Mouse (Mus musculus): ENCODE data around the gene Ccl24. TPM values are rescaled to one million over a fixed set of nuclear protein-coding genes. Genes with fewer than 3 reads are reported as not detected.

Gene Ccl24
- polyA plus RNA-seq, 1 experiment from 2014 or later: 7.3 TPM

DNA sequence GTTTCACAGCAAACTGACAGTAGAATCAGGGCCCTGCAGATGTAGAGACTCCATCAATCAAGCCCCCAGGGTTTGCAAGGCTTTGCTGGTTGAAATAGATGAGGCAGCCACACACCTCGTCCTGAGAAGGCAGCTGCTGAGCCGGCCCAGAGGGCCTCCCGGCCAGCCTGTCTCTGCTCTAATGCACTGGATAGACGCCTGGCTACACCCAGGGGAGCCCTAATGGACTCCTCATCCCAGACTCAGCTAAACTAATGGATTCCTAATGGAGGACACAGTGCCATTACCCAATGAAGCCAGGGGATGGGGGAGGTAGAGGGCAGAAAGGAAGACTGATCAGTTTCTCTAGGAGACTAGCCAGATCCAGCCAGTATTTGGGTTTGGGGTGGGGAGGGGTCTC lies 15.8 kb downstream of the Ccl24 start:
- no peak for ATAC-seq (replicated peaks; ENCODE audit: extremely low read depth, insufficient read depth, low FRiP score)
- H3K9ac ChIP-seq (ENCODE audit: low read length): no peak overlapping the region
- no peaks in the 10 kb centered on the region for H3K27me3 ChIP-seq (ENCODE audit: control insufficient read depth, insufficient read depth, low read length)
- no peak overlapping the region for H3K4me3 ChIP-seq (ENCODE audit: low read length)
- H3K36me3 ChIP-seq (ENCODE audit: control insufficient read depth, insufficient read depth): no peaks in the 10 kb centered on the region
- H3K27ac ChIP-seq (ENCODE audit: low read length): no peak overlapping the region
- H3K9me3 ChIP-seq (replicated peaks; ENCODE audit: control insufficient read depth, low read length): no peaks in the 10 kb centered on the region
- 0 out of 2 replicates have a peak, but pooled peaks cover 2% of the 10 kb centered on the region for H3K4me1 ChIP-seq (ENCODE audit: control insufficient read depth, insufficient read depth, low read length)
- WGBS: 23% methylated on average over 4 of the region's 4 CpGs
- no peak overlapping the region for H3K4me2 ChIP-seq (ENCODE audit: low read depth, low read length)

DNA sequence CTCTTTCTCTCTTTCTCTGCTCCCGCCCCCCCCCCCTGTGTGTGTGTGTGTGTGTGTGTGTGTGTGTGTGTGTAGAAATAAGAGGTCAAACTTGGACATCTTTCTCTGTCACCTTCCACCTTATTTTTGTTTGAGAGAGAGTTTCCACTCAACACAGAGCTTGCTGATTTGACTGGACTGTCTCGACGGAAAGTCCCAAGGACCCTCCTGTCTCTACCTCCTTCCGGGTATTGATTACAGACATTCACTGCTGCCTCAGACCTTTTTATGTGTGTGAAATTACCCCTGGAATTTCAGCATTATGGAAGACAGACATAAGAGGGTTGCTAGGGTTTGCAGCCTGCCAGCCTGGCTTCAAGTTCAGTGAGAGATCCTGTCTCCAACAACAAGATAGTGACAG lies 16.6 kb downstream of the Ccl24 start:
- no peak overlapping the region for H3K4me2 ChIP-seq (ENCODE audit: low read depth, low read length)
- no peaks in the 10 kb centered on the region for H3K36me3 ChIP-seq (ENCODE audit: control insufficient read depth, insufficient read depth)
- 0 out of 2 replicates have a peak, but pooled peaks cover 2% of the 10 kb centered on the region for H3K4me1 ChIP-seq (ENCODE audit: control insufficient read depth, insufficient read depth, low read length)
- no peak overlapping the region for H3K27ac ChIP-seq (ENCODE audit: low read length)
- H3K4me3 ChIP-seq (ENCODE audit: low read length): no peak overlapping the region
- 71% methylated on average over 3 of the region's 4 CpGs for WGBS
- ATAC-seq (replicated peaks; ENCODE audit: extremely low read depth, insufficient read depth, low FRiP score): no peak
- no peaks in the 10 kb centered on the region for H3K9me3 ChIP-seq (replicated peaks; ENCODE audit: control insufficient read depth, low read length)
- no peak overlapping the region for H3K9ac ChIP-seq (ENCODE audit: low read length)
- no peaks in the 10 kb centered on the region for H3K27me3 ChIP-seq (ENCODE audit: control insufficient read depth, insufficient read depth, low read length)

DNA sequence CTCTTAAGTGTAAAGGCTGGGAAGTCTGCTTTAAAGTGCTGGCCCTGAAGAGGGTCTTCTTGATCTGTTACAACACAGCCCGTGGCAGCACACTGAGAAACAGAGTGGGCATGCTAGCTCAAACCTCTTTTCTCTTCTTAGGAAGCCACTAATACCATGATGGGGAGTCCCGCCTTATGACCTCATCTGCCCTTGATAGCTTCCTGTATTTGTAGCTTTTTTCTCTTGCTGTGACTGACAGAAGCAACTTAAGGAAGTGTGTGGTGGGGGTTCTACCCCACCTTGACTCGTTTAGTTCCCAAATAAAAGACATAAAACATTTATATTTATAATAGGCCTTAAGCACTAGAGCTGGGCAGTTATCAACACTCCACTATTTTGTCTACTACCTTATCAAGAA lies 21.3 kb downstream of the Ccl24 start:
- Histone ChIP-seq H3K36me3 (ENCODE audit: control insufficient read depth, insufficient read depth) (no peaks in the 10 kb centered on the region), H3K4me3 (ENCODE audit: low read length) (no peak overlapping the region), H3K9ac (ENCODE audit: low read length) (no peak overlapping the region), H3K27me3 (ENCODE audit: control insufficient read depth, insufficient read depth, low read length) (no peaks in the 10 kb centered on the region), H3K9me3 (replicated peaks; ENCODE audit: control insufficient read depth, low read length) (no peaks in the 10 kb centered on the region), H3K4me1 (ENCODE audit: control insufficient read depth, insufficient read depth, low read length) (no peaks in the 10 kb centered on the region), H3K4me2 (ENCODE audit: low read depth, low read length) (no peak overlapping the region), H3K27ac (ENCODE audit: low read length) (no peak overlapping the region)
- ATAC-seq (replicated peaks; ENCODE audit: extremely low read depth, insufficient read depth, low FRiP score): no peak
- WGBS: 58% methylated on average over 3 of the region's 3 CpGs

DNA sequence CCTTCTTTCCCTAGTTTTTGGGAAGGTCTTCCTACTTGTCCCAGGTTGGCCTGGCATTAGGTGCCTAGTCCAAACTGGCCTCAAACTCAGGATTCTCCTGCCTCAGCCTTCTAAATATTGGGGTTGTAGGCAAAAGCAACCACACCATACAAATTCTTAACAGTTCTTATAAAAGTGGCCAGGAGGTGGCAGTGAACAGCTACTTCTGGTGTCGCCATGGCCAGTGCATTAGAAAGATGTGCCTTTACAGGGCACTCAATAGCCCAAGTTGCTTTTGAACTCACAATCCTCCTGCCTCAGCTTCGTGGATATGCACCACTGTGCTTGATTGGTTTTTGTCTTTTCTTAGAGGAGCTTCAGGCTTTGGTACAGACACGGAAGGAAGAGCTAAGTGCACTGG lies 21.9 kb downstream of the Ccl24 start:
- no peak overlapping the region for H3K9ac ChIP-seq (ENCODE audit: low read length)
- H3K27me3 ChIP-seq (ENCODE audit: control insufficient read depth, insufficient read depth, low read length): no peaks in the 10 kb centered on the region
- H3K4me2 ChIP-seq (ENCODE audit: low read depth, low read length): no peak overlapping the region
- no peak for ATAC-seq (replicated peaks; ENCODE audit: extremely low read depth, insufficient read depth, low FRiP score)
- H3K4me3 ChIP-seq (ENCODE audit: low read length): no peak overlapping the region
- 19% methylated on average over 3 of the region's 3 CpGs for WGBS
- peaks cover 2% of the 10 kb centered on the region; the same call in 1 of the 2 replicates for H3K4me1 ChIP-seq (ENCODE audit: control insufficient read depth, insufficient read depth, low read length)
- no peaks in the 10 kb centered on the region for H3K9me3 ChIP-seq (replicated peaks; ENCODE audit: control insufficient read depth, low read length)
- no peaks in the 10 kb centered on the region for H3K36me3 ChIP-seq (ENCODE audit: control insufficient read depth, insufficient read depth)
- no peak overlapping the region for H3K27ac ChIP-seq (ENCODE audit: low read length)

DNA sequence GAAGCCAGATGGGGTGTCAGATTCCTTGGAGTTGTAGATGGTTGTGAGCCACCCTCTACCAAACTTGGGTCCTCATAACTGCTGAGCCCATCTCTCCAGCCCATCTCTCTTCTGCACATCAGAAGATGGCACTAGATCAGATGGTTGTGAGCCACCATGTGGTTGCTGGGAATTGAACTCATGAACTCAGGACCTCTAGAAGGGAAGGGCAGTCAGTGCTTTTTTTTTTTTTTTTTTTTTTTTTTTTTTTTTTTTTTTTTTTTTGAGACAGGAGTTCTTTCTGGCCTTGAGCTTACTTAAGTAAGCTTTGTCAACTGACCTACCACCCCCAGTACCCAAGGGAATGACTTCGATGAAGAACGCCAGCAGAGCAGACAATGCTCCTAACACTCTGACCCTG lies 24.9 kb downstream of the Ccl24 start:
- Histone ChIP-seq H3K27me3 (ENCODE audit: control insufficient read depth, insufficient read depth, low read length) (no peaks in the 10 kb centered on the region), H3K36me3 (ENCODE audit: control insufficient read depth, insufficient read depth) (no peaks in the 10 kb centered on the region), H3K27ac (ENCODE audit: low read length) (no peak overlapping the region), H3K9me3 (replicated peaks; ENCODE audit: control insufficient read depth, low read length) (no peaks in the 10 kb centered on the region), H3K4me3 (ENCODE audit: low read length) (no peak overlapping the region), H3K4me1 (ENCODE audit: control insufficient read depth, insufficient read depth, low read length) (peaks cover 10% of the 10 kb centered on the region), H3K4me2 (ENCODE audit: low read depth, low read length) (no peak overlapping the region), H3K9ac (ENCODE audit: low read length) (no peak overlapping the region)
- ATAC-seq (replicated peaks; ENCODE audit: extremely low read depth, insufficient read depth, low FRiP score): no peak
- 80% methylated on average over 2 of the region's 2 CpGs for WGBS

DNA sequence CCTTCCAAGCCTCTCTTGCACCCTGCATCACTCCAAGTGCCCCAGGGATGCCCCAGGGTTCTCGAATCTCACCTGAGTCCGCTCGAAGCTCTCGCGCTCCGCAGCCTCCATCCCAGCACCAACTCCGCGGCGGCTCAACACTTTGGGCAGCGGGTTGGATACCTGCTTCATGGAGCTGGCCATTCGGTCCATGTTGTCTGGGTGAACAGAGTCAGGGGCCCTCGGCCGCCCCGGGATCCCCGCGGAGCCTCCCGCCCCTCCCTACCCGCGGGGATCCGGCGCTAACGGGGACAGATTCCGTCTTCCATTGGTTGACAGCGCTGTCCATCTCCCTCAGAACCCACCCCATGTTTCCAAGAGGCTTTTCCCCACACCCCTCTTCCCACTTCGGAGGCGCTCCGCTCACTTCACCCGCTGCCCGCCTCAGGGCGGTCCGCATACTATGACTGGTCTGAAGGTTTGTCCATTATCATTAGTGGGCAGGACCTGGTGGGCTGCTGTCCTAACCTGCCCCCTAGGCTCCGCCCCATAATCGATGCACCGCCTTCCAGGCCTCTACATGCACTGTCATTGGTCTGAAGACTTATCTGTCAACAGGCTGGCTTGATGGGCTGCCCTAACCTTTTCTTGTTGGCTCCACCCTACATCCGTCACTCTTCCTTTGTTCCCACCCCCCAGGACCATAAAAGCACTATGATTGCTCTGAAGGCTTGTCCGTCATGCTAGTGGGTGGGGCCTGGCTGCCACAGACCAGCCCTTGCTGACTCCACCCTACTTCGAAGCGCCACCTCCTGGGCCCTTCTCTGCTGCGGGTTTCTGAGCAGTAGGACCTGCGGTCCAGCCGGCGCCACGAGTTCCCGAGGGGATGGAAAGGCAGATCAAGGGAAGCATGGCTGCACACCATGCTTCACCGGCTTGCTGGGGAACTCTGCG lies 27.7 kb downstream of the Ccl24 start, which contains the start of gene Hip1:
Gene Hip1 (minus strand): TSS at position 256 of the 933 bp plus-strand sequence.
- under 1% methylated on average over 46 of the region's 46 CpGs for WGBS
- H3K9ac ChIP-seq (ENCODE audit: low read length): peak within 1 kb of the TSS; percentile 90
- H3K36me3 ChIP-seq (ENCODE audit: control insufficient read depth, insufficient read depth): no peaks in the 10 kb centered on the region
- peak within 1 kb of the TSS; percentile 75 for H3K27ac ChIP-seq (ENCODE audit: low read length)
- no peaks in the 10 kb centered on the region for H3K27me3 ChIP-seq (ENCODE audit: control insufficient read depth, insufficient read depth, low read length)
- peak within 1 kb of the TSS; percentile 96 for H3K4me3 ChIP-seq (ENCODE audit: low read length)
- H3K4me2 ChIP-seq (ENCODE audit: low read depth, low read length): peak within 1 kb of the TSS; percentile 96
- no peaks in the 10 kb centered on the region for H3K9me3 ChIP-seq (replicated peaks; ENCODE audit: control insufficient read depth, low read length)
- peak; percentile 98 for ATAC-seq (replicated peaks; ENCODE audit: extremely low read depth, insufficient read depth, low FRiP score)
- H3K4me1 ChIP-seq (ENCODE audit: control insufficient read depth, insufficient read depth, low read length): peaks cover 10% of the 10 kb centered on the region

DNA sequence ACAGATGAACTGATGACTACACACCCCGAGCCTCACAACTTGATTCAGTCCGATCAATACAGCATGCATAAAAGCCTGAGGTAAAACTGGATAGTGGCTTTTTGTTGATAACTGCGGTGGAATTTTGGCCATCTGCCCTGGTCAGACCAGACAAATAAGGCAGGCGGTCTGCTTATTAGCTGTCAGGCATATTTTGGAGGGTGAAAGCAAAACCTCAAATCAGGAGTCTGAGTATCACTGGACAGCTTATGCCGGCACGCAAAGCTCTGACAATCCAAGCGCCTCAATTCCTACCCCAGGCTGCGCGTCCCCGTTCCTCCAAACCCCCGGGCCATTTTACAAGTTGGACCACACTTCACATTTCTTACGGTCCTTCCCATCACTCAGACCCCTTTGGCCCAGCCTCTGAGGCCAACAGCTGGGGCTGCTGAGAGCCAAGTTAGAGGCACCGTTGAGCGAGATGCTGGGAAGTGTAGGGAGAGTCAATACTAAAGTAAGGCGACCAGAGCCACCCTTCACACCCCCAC lies 28.8 kb downstream of the Ccl24 start:
- Histone ChIP-seq H3K4me3 (ENCODE audit: low read length) (peak overlapping the region; percentile 96), H3K36me3 (ENCODE audit: control insufficient read depth, insufficient read depth) (no peaks in the 10 kb centered on the region), H3K4me2 (ENCODE audit: low read depth, low read length) (peak overlapping the region; percentile 96), H3K9me3 (replicated peaks; ENCODE audit: control insufficient read depth, low read length) (no peaks in the 10 kb centered on the region), H3K27ac (ENCODE audit: low read length) (peak overlapping the region; percentile 75), H3K27me3 (ENCODE audit: control insufficient read depth, insufficient read depth, low read length) (no peaks in the 10 kb centered on the region), H3K4me1 (ENCODE audit: control insufficient read depth, insufficient read depth, low read length) (peaks cover 10% of the 10 kb centered on the region), H3K9ac (ENCODE audit: low read length) (peak overlapping the region; percentile 90)
- no peak for ATAC-seq (replicated peaks; ENCODE audit: extremely low read depth, insufficient read depth, low FRiP score)
- WGBS: 4% methylated on average over 15 of the region's 15 CpGs

DNA sequence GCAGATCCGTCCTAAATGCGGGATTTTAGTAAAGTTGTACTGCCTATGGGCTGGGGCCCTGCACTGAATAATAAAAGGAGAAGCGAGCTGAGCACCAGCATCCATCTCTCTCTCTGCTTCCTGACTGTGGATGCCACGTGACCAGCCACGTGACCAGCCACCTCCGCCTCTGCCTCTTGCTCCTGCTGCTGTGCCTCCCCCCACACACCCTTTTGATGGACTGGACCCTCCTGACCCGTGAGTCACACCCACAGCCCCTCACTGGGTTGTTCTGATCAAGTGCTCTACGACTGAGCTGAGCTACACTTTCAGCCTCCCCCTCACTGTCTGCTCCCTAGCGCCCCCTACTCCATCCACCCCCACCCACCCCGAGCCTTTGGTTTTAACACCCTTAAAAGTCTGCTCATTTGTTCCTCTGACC lies 35.0 kb downstream of the Ccl24 start:
- H3K27me3 ChIP-seq (ENCODE audit: control insufficient read depth, insufficient read depth, low read length): no peaks in the 10 kb centered on the region
- H3K9me3 ChIP-seq (replicated peaks; ENCODE audit: control insufficient read depth, low read length): no peaks in the 10 kb centered on the region
- H3K4me2 ChIP-seq (ENCODE audit: low read depth, low read length): 0 out of 2 replicates have a peak overlapping the region, but pooled peaks have one; percentile 0
- no peak overlapping the region for H3K4me3 ChIP-seq (ENCODE audit: low read length)
- no peak overlapping the region for H3K9ac ChIP-seq (ENCODE audit: low read length)
- no peak for ATAC-seq (replicated peaks; ENCODE audit: extremely low read depth, insufficient read depth, low FRiP score)
- no peak overlapping the region for H3K27ac ChIP-seq (ENCODE audit: low read length)
- no peaks in the 10 kb centered on the region for H3K36me3 ChIP-seq (ENCODE audit: control insufficient read depth, insufficient read depth)
- peaks cover 3% of the 10 kb centered on the region; the same call in 1 of the 2 replicates for H3K4me1 ChIP-seq (ENCODE audit: control insufficient read depth, insufficient read depth, low read length)
- 68% methylated on average over 10 of the region's 10 CpGs for WGBS

DNA sequence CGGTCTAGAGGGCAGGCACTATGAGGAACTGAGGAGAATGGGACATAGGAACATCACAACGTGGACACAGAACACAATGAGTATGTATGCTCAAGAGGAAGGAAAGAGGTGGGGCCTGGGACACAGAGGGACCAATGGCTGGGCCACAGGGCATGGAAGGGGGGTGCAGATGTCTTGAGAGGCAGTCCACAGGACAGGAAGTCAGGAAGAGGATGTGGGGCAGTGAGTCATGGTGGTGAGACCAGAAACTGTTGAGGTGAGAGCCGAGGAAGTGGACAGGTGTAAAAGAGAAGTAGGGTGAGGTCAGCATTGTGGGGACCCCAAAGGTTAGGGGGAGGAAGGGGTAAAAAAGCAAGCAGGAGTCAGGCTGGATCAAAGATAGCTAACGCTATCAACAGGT lies 35.5 kb downstream of the Ccl24 start:
- no peak overlapping the region for H3K9ac ChIP-seq (ENCODE audit: low read length)
- ATAC-seq (replicated peaks; ENCODE audit: extremely low read depth, insufficient read depth, low FRiP score): 0 out of 2 replicates have a peak, but pooled peaks have one; percentile 33
- no peak overlapping the region for H3K27ac ChIP-seq (ENCODE audit: low read length)
- H3K4me3 ChIP-seq (ENCODE audit: low read length): no peak overlapping the region
- no peaks in the 10 kb centered on the region for H3K27me3 ChIP-seq (ENCODE audit: control insufficient read depth, insufficient read depth, low read length)
- no peaks in the 10 kb centered on the region for H3K9me3 ChIP-seq (replicated peaks; ENCODE audit: control insufficient read depth, low read length)
- peaks cover 5% of the 10 kb centered on the region; the same call in 1 of the 2 replicates for H3K4me1 ChIP-seq (ENCODE audit: control insufficient read depth, insufficient read depth, low read length)
- 56% methylated on average over 4 of the region's 4 CpGs for WGBS
- no peaks in the 10 kb centered on the region for H3K36me3 ChIP-seq (ENCODE audit: control insufficient read depth, insufficient read depth)
- H3K4me2 ChIP-seq (ENCODE audit: low read depth, low read length): 0 out of 2 replicates have a peak overlapping the region, but pooled peaks have one; percentile 0

Data from heart, embryonic 16.5 days (tissue).